9 mouse cellular contexts compared by ENCODE assay signal in genomic region chr6:18030868-18031508, GRCm38 (mm10). TPM values are rescaled to one million over a fixed set of nuclear protein-coding genes. Genes with fewer than 3 reads are reported as not detected.
A peak's percentile ranks its signal among the peaks of the same experiment; 100 is the strongest.
DNase-seq lines count a peak whose midpoint lies in the region; ATAC-seq and TF ChIP-seq lines count a peak whose summit lies in the region.
"Had no signal": no experiment of that assay in that cellular context is flagged by ENCODE, and none has a peak within 500 bp of the region (broad histone marks: within the 10 kb centered on the region; RNA-seq: fewer than 3 reads in every experiment).

No protein-coding gene starts in this region.

- H3K27ac ChIP-seq in layer of hippocampus, adult 2 months, result no peak overlapping the region
- H3K27ac ChIP-seq in embryonic facial prominence, embryonic 12.5 days, result no peak overlapping the region
- no peak overlapping the region for H3K27ac ChIP-seq in hindbrain, embryonic 10.5 days
- H3K27ac ChIP-seq in midbrain, embryonic 13.5 days, result no peak overlapping the region
- H3K27ac ChIP-seq: macrophage had no signal

- no peak for TF ChIP-seq CTCF in layer of hippocampus, adult 2 months (conservative IDR thresholded peaks at IDR 0.05)

- H3K36me3 ChIP-seq in embryonic facial prominence, embryonic 12.5 days, result no peaks in the 10 kb centered on the region
- H3K36me3 ChIP-seq in hindbrain, embryonic 10.5 days, result no peaks in the 10 kb centered on the region
- no peaks in the 10 kb centered on the region for H3K36me3 ChIP-seq in midbrain, embryonic 13.5 days

- H3K4me3 ChIP-seq in layer of hippocampus, adult 2 months, result peak overlapping the region; percentile 57
- H3K4me3 ChIP-seq in embryonic facial prominence, embryonic 12.5 days, result peak overlapping the region; percentile 52
- peak overlapping the region; percentile 63 for H3K4me3 ChIP-seq in hindbrain, embryonic 10.5 days
- H3K4me3 ChIP-seq in midbrain, embryonic 13.5 days (replicated peaks), result peak overlapping the region; percentile 53

- H3K4me2 ChIP-seq in embryonic facial prominence, embryonic 12.5 days (replicated peaks), result peak overlapping the region; percentile 96
- H3K4me2 ChIP-seq in midbrain, embryonic 13.5 days (replicated peaks), result peak overlapping the region; percentile 93

- DNase-seq in layer of hippocampus, adult 2 months (ENCODE audit: low spot score in 2 of 2), result no peak
- DNase-seq in layer of hippocampus, adult 11-12 months (ENCODE audit: low spot score), result no peak
- DNase-seq in hindbrain, embryonic 10.5 days (ENCODE audit: low spot score), result peak; percentile 23
- DNase-seq in gastrocnemius, adult 18-20 months (ENCODE audit: low spot score), result no peak
- no peak for DNase-seq in right cerebral cortex, adult 18-20 months
- no peak for DNase-seq in frontal cortex, postnatal 14 days (ENCODE audit: low spot score in 2 of 2)

- WGBS in embryonic facial prominence, embryonic 12.5 days, result 7% methylated on average over 12 of the region's 12 CpGs
- WGBS in hindbrain, embryonic 10.5 days, result 7% methylated on average over 12 of the region's 12 CpGs
- WGBS in midbrain, embryonic 13.5 days, result 8% methylated on average over 12 of the region's 12 CpGs

- H3K27me3 ChIP-seq in embryonic facial prominence, embryonic 12.5 days, result peaks cover 45% of the 10 kb centered on the region
- peaks cover 57% of the 10 kb centered on the region for H3K27me3 ChIP-seq in hindbrain, embryonic 10.5 days (ENCODE audit: insufficient read depth, poor library complexity, severe bottlenecking)
- H3K27me3 ChIP-seq in midbrain, embryonic 13.5 days, result peaks cover 51% of the 10 kb centered on the region

- H3K4me1 ChIP-seq in embryonic facial prominence, embryonic 12.5 days, result peaks cover 18% of the 10 kb centered on the region
- H3K4me1 ChIP-seq in hindbrain, embryonic 10.5 days (replicated peaks), result peaks cover 29% of the 10 kb centered on the region
- peaks cover 26% of the 10 kb centered on the region for H3K4me1 ChIP-seq in midbrain, embryonic 13.5 days (replicated peaks)

- peak; percentile 58 for ATAC-seq in embryonic facial prominence, embryonic 12.5 days (ENCODE audit: insufficient number of reproducible peaks, insufficient read depth, low FRiP score, low TSS enrichment)
- ATAC-seq in midbrain, embryonic 13.5 days, result peak; percentile 22

- no peaks in the 10 kb centered on the region for H3K9me3 ChIP-seq in embryonic facial prominence, embryonic 12.5 days
- H3K9me3 ChIP-seq in hindbrain, embryonic 10.5 days, result no peaks in the 10 kb centered on the region
- H3K9me3 ChIP-seq in midbrain, embryonic 13.5 days, result no peaks in the 10 kb centered on the region

- H3K9ac ChIP-seq in embryonic facial prominence, embryonic 12.5 days, result peak overlapping the region; percentile 42; the same call in 1 of the 2 replicates
- 0 out of 2 replicates have a peak overlapping the region, but pooled peaks have one; percentile 47 for H3K9ac ChIP-seq in midbrain, embryonic 13.5 days (replicated peaks)

RNA-seq across cellular contexts. Expression of gene Wnt2, which starts 0.6 kb away (rescaled TPM):
- total RNA-seq in layer of hippocampus, adult 2 months (2021), result 1 to 10 TPM; 6.1 to 7.3 TPM
- polyA plus RNA-seq in embryonic facial prominence, embryonic 12.5 days (2016; fragmentation: Nextera tagmentation; extraction: Ambion mirVana), result 3.5 and 4.7 TPM in 2 replicates
- polyA plus RNA-seq in hindbrain, embryonic 10.5 days (2016; fragmentation: Nextera tagmentation; extraction: Ambion mirVana), result 0.61 and 1.0 TPM in 2 replicates
- 0.13 TPM in 1 of 2 replicates, not detected in the other for polyA plus RNA-seq in midbrain, embryonic 13.5 days (2015; fragmentation: Nextera tagmentation; extraction: Ambion mirVana)
- under 1 TPM; 0.23 to 0.36 TPM for total RNA-seq in gastrocnemius, adult 18-20 months (2021)
- polyA plus RNA-seq: macrophage had no signal
